Mouse (Mus musculus) left cerebral cortex, adult 8-10 months (tissue): ENCODE data around the gene Gja5. TPM values are rescaled to one million over a fixed set of nuclear protein-coding genes. Genes with fewer than 3 reads are reported as not detected.

Experiments
- DNase-seq, 2 experiments: peaks; one replicate each; pipeline ENCODE4 v3.0.0; 2022; ENCODE audit warnings: low spot score in 2 of 2
- total RNA-seq, 4 experiments: library from RNA; stranded (reverse); gene quantifications; 2 replicates each; pipeline ENCODE4 v1.2.4; 2022

Gja5 gene
- 1 to 10 TPM in 1 of 4 experiments, under 1 TPM in 3; 0.56 to 1.2 (median 0.67) TPM for total RNA-seq

- no peak for DNase-seq
These were observed at the start of gene Gja5 for GRCm38 (mm10) chr3:96904393-96904792. Gja5 (plus strand) TSS chr3:96904693.

GRCm38 (mm10) chr3:96855833-96856232, 48.7 kb upstream of the Gja5 start:
- no peak for DNase-seq

- no peak for DNase-seq
These were observed 44.0 kb upstream of the Gja5 start for GRCm38 (mm10) chr3:96860498-96860897.

- DNase-seq, result no peak
These were observed 36.6 kb upstream of the Gja5 start for GRCm38 (mm10) chr3:96867863-96868262.

GRCm38 (mm10) chr3:96868566-96868965, 35.9 kb upstream of the Gja5 start:
- no peak for DNase-seq

GRCm38 (mm10) chr3:96869091-96869490, 35.4 kb upstream of the Gja5 start:
- DNase-seq, result no peak

GRCm38 (mm10) chr3:96870270-96870669, 34.2 kb upstream of the Gja5 start:
- DNase-seq, result peak in 1 of 2 experiments; percentile 39

GRCm38 (mm10) chr3:96871070-96871469, 33.4 kb upstream of the Gja5 start:
- DNase-seq, result no peak

GRCm38 (mm10) chr3:96872501-96872900, 32.0 kb upstream of the Gja5 start:
- DNase-seq, result no peak

- no peak for DNase-seq
These were observed 29.5 kb upstream of the Gja5 start for GRCm38 (mm10) chr3:96874808-96875571.

- no peak for DNase-seq
These were observed 25.0 kb upstream of the Gja5 start for GRCm38 (mm10) chr3:96879536-96879935.

- no peak for DNase-seq
These were observed 24.1 kb upstream of the Gja5 start for GRCm38 (mm10) chr3:96880385-96880784.

GRCm38 (mm10) chr3:96881557-96881956, 22.9 kb upstream of the Gja5 start:
- DNase-seq, result peak in 1 of 2 experiments; percentile 39

GRCm38 (mm10) chr3:96882061-96882849, 22.2 kb upstream of the Gja5 start:
- DNase-seq, result no peak

GRCm38 (mm10) chr3:96883690-96884089, 20.8 kb upstream of the Gja5 start:
- no peak for DNase-seq

GRCm38 (mm10) chr3:96902336-96902999, 2.0 kb upstream of the Gja5 start:
- no peak for DNase-seq

- DNase-seq, result peak; percentile 92 to 96
These were observed 503 bp downstream of the Gja5 start, which contains the start of gene Gpr89 for GRCm38 (mm10) chr3:96904851-96905541. Gpr89 (minus strand) TSS chr3:96905346.

GRCm38 (mm10) chr3:96905592-96905991, 1.1 kb downstream of the Gja5 start:
- no peak for DNase-seq

GRCm38 (mm10) chr3:96920991-96921390, 16.5 kb downstream of the Gja5 start:
- no peak for DNase-seq

- no peak for DNase-seq
These were observed 20.1 kb downstream of the Gja5 start for GRCm38 (mm10) chr3:96924631-96925030.

GRCm38 (mm10) chr3:96925920-96926319, 21.4 kb downstream of the Gja5 start, which contains the start of gene Gja8:
Gja8 (minus strand) TSS chr3:96926020.
- DNase-seq, result no peak
